Mouse (Mus musculus) liver, embryonic 14.5 days (tissue): ENCODE results near the gene Tsga10ip.

Experiments
- CTCF ChIP-seq: IDR thresholded peaks from 2 replicates; pipeline ENCODE4 v1.5.1; 2016; ENCODE audit warnings: antibody characterized with exemption, low read depth, control low read depth
- EP300 ChIP-seq: IDR thresholded peaks from 2 replicates; pipeline ENCODE4 v1.6.1; 2016; ENCODE audit warnings: antibody characterized with exemption, low read depth

DNA sequence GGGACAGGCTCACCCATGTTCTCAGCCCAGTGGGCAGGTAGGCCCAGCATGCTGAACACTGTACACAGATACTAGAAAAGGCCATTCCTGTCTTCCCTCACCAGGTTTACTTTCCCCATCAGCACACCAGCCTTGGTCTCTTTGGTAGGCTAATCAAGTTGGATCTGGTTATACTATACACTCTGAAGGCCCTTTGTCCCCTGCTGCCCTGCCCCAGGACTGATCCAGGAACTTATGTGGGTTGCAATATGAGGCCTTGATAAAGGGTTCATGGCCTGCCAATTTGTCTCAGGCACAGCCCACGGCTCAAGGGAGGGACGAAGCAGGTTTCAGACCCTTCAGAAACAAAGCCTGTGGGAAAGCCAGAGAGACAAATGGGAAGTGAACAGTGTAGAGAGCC lies 48.7 kb downstream of the Tsga10ip start:
- TF ChIP-seq CTCF (no peak), EP300 (no peak)
